Mouse (Mus musculus) ovary, postnatal 36 days (tissue): ENCODE data around the gene Ehd1.
A peak's percentile ranks its signal among the peaks of the same experiment; 100 is the strongest.

Experiments used
- DNase-seq: peaks from one replicate; pipeline ENCODE4 v3.0.0; 2022; ENCODE audit warnings: low spot score, mixed read lengths

The Ehd1 gene

DNA sequence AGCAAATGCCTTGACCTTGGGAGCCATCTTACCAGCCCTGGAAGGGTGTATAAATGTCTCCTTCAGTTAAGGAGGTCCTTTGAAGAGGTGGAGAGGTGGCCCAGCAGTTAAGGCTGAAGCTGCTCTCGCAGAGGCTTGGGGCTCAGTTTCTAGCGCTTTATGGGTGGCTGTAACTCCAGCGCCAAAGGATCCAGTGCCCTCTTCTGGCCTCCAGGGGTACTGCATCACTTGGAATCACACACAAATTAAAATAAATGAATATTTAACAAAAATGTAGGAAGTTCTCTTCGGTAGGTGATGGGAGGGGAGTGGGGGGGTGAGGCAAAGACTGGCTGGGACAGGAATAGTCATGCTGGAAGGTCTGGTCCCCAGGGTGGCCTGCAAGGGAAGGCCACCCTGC lies 15.6 kb upstream of the Ehd1 start:
- DNase-seq, result no peak

- no peak for DNase-seq
Observed at GRCm38 (mm10) chr19:6261379-6261778, 15.1 kb upstream of the Ehd1 start.

- DNase-seq, result peak; percentile 65
Observed at GRCm38 (mm10) chr19:6262222-6262621, 14.3 kb upstream of the Ehd1 start.

DNA sequence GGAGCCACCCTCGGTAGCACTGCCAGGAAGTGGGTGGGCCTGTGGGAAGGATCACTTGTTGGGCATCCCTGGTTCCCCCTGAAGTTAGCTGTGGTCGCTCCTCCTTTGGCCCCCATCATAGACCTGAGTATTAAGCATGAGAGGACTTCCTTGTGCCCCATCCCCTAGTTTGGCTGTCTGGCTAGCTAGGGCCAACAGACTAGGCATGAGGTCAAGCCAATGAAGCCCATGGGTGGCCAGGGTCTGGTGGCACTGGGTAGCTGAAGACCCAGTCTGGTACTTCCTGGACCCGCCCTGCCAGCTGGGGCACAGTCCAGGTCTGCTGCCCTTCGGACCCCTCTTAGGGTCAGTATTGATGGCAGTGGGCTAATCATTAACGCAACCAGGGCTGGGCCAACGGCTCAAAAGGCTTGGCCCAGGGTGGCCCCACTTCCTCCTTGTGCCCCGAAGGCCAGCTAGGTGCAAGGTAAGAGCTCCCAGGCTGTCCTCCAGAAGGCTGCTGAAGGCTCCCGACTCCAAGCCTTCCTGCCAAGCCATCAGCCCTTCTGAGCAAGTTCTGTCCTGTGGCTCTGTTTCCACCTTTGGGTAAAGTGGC lies 13.6 kb upstream of the Ehd1 start:
- DNase-seq, result no peak

DNA sequence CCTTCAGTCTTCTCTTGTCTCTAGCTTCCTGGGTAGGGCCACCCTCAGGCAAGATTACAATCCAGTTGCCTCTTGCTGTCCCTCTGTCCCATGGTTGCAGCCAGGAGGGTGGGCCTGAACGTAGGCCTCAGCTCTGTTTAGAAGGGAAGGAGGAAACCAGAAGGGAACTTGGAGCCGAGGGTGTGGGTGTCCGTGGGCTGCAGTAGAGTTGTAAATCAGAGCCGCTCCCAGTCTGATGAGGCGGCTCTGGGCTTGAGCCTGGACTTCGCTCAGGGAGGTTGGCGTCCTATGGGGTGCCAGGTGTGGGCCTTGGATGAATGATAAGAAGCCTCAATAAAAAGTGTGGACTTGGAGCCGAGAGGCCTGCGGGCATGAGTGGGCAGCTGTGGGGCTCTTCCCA lies 12.3 kb upstream of the Ehd1 start:
- no peak for DNase-seq

DNA sequence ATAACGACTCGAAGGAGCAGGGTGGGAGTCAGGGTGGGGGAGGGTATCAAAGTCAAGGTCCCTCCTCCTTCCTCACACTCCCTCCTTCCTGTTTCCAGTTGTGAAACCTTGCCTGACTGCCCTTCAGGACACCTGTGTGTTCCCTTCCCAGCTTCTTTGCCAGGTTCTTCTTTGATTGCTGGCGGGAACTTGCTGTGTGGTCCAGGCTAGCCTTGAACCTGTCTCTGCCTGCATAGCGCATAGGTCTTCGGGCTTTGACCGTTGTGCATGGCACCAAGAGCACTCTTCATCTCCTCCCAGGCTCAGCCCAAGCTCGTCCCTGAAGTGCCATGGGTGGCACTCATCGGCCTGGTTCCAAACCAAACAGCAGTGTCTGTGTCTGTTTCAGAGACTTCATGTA lies 11.6 kb upstream of the Ehd1 start:
- no peak for DNase-seq

- no peak for DNase-seq
Observed at GRCm38 (mm10) chr19:6265727-6266182, 10.8 kb upstream of the Ehd1 start.

DNA sequence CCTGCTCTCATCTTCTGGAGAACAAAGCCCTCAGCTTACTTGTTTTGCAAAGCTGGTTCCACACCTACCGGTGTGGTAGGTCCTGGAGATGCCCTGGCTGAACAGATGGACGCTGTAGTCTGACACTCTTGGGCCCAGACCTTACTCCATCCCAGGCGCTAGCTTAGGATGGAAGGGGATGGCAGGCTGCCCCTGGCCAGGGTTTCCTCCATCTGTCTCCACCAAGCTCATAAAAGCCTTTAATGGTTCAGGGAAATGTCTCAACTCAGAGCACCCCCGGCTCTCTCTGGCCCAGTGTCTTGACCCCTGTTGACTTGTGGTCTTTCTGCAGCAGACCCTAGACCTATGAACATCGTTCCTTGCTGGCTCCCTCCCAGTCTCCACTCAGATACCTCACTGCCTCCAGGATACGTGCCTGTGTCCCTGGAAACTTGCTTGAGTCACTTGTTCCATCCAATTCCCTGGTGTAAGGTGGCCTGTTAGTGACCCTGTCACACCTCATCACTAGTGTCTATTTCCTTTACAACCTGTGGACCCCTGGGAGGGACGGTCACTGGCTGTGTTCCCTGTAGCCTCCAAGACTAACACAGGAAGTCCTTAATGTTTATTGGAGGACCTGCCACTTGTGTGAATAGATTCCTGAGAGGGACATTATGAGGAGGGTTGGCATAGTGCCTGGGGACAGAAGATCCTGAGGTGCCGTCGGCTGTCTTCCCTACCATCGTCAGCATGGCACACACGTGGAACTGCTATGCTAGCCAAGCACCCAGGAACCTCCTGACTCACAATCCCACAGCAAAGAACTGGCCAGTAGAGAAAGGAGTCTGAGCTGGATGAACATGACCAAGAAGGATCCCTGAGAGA lies 9.0 kb upstream of the Ehd1 start:
- no peak for DNase-seq

DNA sequence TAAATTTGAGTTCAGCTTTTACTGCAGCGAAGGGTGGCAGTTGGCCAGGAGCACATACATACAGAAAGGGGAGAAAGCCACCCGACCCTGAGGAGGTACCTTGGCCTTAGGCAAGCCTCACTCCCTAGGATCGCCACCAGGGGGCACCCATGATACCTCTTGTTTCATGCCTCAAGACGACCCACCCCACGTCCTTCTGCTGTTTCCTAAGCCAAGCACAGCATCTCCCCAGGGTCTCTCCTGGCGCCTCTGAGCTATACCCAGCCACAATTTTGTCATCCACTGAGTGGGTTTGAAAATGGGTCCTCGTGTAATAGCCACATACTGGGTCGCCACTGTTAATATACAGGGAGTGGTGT lies 8.4 kb upstream of the Ehd1 start:
- DNase-seq, result peak; percentile 82

DNA sequence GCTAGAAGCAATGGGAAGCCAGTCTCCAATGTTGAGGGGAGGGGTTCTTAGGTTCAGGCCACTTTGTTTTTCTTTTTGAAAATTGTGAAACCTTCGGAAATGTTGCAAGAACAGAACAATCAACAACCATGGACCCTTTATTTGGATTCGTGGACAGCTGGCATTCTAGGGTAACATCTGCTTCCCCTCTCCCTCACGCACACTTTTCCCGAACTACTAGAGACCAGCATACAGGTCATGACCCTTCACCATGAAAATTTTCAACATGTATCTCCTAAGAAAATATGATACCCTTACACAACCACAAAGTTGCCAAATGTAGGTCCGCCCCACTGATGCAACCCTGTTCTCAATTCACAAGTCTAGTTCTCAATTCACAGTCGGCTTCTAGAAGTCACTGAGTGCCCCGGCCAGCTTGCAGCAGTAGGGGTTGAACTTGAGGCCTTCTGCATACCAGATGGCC lies 7.8 kb upstream of the Ehd1 start:
- no peak for DNase-seq

DNA sequence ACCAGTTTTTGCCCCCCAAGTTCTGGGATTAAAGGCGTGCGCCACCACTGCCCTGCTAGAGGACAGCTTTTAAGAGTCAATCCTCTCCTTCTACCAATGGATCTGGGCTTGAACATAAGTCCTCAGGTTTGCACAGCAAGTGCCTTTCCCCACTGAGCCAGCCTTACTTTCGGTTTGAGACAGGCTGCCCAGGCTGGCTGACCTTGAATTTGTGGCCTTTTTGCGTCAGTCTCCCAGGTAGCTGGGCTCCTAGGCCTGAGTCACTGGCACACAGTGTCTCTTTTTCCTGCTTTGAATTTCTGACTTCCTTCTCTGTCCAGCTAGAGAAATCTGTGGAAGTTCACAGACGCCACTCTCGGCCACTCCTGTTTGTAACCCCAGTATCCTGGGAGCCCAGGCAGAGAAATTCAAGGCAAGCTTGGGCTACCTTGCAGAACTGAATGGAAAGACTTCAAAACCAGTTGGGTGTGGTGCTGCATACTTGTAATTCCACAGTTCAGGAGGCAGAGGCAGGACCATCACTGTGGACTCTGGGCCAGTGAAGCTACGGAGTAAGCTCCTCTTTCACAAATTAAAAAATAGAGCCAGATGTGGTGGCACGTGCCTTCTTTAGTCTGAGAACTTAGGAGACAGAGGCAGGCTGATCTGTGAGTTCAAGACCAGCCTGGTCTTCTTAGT lies 6.6 kb upstream of the Ehd1 start:
- no peak for DNase-seq

DNA sequence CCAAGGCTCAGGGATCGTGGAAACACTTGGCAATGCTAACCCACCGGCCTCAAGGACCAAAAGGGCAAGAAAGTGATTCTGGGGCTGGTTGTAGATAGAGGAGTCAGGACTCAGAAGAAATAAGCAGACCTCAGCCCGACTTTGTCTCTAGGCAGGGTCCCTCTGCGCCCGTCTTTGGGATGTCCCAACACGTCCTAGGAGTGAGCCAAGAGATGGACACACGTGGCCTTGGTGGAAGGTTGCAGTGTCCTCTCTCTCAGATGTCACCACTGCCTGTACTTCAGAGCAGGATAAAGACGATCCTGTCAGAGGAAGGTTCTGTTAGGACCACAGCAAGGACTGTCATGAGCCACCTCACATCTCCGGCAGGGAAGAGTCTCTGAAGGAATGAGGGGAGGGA lies 5.9 kb upstream of the Ehd1 start:
- no peak for DNase-seq

GRCm38 (mm10) chr19:6271206-6271605 lies 5.3 kb upstream of the Ehd1 start:
- DNase-seq, result no peak

GRCm38 (mm10) chr19:6272053-6272452 lies 4.5 kb upstream of the Ehd1 start:
- DNase-seq, result no peak

- no peak for DNase-seq
Observed at GRCm38 (mm10) chr19:6272738-6273137, 3.8 kb upstream of the Ehd1 start.

DNA sequence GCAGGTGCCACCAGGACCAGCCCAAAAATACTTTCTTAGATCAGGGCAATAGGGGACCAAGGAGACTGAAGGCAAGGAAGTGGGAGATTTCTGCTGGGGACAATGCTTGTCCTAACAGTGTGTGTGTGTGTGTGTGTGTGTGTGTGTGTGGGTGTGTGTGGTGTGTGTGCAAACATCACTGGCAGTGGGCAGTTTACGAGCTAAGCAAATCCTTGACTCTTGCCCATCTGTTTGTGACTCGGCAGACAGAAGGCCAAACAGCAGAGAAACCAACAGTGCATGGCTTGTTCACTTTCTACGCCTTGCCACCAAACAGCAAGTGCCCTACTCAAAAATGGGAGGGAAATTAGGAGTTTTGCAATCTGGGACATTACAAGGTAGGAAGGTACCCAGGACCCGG lies 2.9 kb upstream of the Ehd1 start:
- no peak for DNase-seq

DNA sequence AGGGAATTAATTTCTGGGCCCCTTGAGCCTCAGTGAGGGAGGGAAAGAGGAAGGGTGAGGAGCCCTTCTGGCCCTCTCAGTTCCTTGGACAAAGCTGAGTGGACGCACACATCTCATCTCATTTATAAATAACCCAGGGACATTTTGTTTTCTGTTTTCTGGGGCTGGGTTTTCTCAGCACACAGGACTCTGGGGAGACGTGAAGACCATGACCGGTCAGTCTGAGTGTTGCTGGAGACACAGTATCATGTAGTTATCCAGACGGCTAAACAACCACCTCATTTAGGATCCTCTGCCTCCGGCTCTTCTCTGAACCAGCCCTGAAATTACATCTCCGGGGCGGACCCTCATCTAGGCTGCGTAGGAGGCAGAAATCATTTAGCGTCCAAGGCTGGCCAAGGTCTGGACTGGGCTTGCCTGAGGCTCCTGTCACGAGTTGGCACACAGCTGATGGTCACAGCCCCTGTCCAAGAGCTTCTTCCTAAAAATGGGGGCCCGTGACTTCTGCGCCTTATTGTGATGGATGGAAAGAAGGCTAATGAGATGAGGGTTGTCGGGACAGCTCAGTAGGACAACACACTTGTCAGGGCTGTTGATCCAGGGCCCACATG lies 2.4 kb upstream of the Ehd1 start:
- no peak for DNase-seq

GRCm38 (mm10) chr19:6275740-6276389 lies 660 bp upstream of the Ehd1 start:
- no peak for DNase-seq

- DNase-seq, result peak; percentile 60
Observed at GRCm38 (mm10) chr19:6277661-6278438, 1.3 kb downstream of the Ehd1 start.

GRCm38 (mm10) chr19:6278439-6279073 lies 2.0 kb downstream of the Ehd1 start:
- no peak for DNase-seq
